8 mouse cellular contexts compared by ENCODE assay signal in the genomic region with DNA sequence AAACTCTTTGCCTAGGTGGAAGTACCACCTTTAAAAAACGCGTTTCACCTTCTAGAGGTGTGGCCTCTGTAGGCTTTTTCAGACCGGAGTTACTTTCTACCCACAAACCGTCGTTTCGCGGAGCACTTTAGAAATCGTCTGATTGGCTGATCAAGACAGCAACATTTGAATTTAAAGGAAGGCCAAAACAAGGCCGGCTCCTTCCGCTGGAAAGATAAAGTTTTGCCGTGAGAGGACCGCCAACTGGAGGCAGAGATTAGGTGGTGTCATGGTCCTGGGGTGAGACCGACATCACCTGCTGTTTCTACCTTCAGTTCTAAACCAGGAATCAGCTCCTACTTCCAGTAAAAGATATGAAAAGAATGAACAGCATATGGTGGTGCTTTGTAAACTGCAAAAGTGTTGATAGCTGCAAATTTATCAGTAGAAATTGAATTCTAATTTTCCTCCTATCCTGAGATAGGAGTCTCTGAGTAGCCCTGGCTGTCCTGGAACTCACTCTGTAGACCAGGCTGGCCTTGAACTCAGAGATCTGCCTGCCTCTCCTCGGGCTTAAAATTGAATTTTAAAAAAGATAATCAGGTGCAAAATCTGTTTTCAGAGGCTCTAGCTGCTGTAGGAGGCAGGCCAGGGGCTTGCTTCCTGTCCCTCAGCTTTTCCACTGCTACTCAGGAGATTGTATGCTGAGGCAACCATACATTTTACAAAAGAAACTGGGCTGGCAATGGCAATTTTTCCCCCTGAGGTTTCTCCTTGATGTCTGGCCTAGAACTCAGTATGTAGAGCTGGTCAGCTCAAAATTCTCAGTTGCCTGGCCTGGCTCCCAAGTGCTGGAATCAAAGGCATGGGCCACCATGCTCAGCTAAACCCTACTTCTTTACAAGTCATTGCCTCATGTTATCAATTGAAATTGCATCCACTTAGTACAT. TPM values are rescaled to one million over a fixed set of nuclear protein-coding genes. Genes with fewer than 3 reads are reported as not detected.
A peak's percentile ranks its signal among the peaks of the same experiment; 100 is the strongest.
DNase-seq lines count a peak whose midpoint lies in the region; ATAC-seq lines count a peak whose summit lies in the region.

No protein-coding gene starts in this region.

- H3K4me3 ChIP-seq in hindbrain, embryonic 10.5 days = peak overlapping the region; percentile 31
- H3K4me3 ChIP-seq in lung, embryonic 16.5 days (ENCODE audit: low read length) = peak overlapping the region; percentile 35

- no peaks in the 10 kb centered on the region for H3K9me3 ChIP-seq in hindbrain, embryonic 10.5 days
- no peaks in the 10 kb centered on the region for H3K9me3 ChIP-seq in lung, embryonic 16.5 days (ENCODE audit: control insufficient read depth, low read length)

- H3K27me3 ChIP-seq in hindbrain, embryonic 10.5 days (ENCODE audit: insufficient read depth, poor library complexity, severe bottlenecking) = no peaks in the 10 kb centered on the region
- no peaks in the 10 kb centered on the region for H3K27me3 ChIP-seq in lung, embryonic 16.5 days (ENCODE audit: control insufficient read depth, insufficient read depth, low read depth, low read length)

- no peak overlapping the region for H3K27ac ChIP-seq in hindbrain, embryonic 10.5 days
- H3K27ac ChIP-seq in lung, embryonic 16.5 days (ENCODE audit: low read length) = peak overlapping the region; percentile 67

- peak overlapping the region; percentile 56 for H3K4me2 ChIP-seq in lung, embryonic 16.5 days (ENCODE audit: low read depth, low read length)

- WGBS in hindbrain, embryonic 10.5 days = 8% methylated on average over 14 of the region's 14 CpGs
- WGBS in lung, embryonic 16.5 days = 3% methylated on average over 14 of the region's 14 CpGs

- peaks cover 13% of the 10 kb centered on the region for H3K4me1 ChIP-seq in hindbrain, embryonic 10.5 days (replicated peaks)
- peaks cover 8% of the 10 kb centered on the region for H3K4me1 ChIP-seq in lung, embryonic 16.5 days (replicated peaks; ENCODE audit: control insufficient read depth, insufficient read depth, low read length)

- peak overlapping the region; percentile 27 for H3K9ac ChIP-seq in lung, embryonic 16.5 days (ENCODE audit: low read length)

- H3K36me3 ChIP-seq in hindbrain, embryonic 10.5 days = peaks cover 33% of the 10 kb centered on the region
- peaks cover 10% of the 10 kb centered on the region for H3K36me3 ChIP-seq in lung, embryonic 16.5 days (ENCODE audit: control insufficient read depth, insufficient read depth, low read length)

- ATAC-seq in activated CD4-positive, CD25-positive, alpha-beta regulatory T cell, adult 4 months = peak; percentile 98
- peak; percentile 72 for ATAC-seq in lung, embryonic 16.5 days (ENCODE audit: low read depth)

- peak; percentile 27 for DNase-seq in kidney, postnatal 10 days
- DNase-seq in kidney, postnatal 36 days = no peak
- no peak for DNase-seq in hindbrain, embryonic 10.5 days (ENCODE audit: low spot score)
- DNase-seq in thymus, postnatal 14 days = peak; percentile 80
- DNase-seq in layer of hippocampus, adult 9-10 months (ENCODE audit: low spot score) = no peak
- DNase-seq in left cerebral cortex, adult 18-20 months (ENCODE audit: low spot score in 2 of 2) = no peak

RNA-seq across cellular contexts. Expression of a gene that starts 14.0 kb away (rescaled TPM):
- polyA plus RNA-seq in activated CD4-positive, CD25-positive, alpha-beta regulatory T cell, adult 4 months (2017; shearing (Covaris generic)) = 10 to 100 TPM; 17.2 to 19.1 TPM
- polyA plus RNA-seq in hindbrain, embryonic 10.5 days (2016; fragmentation: Nextera tagmentation; extraction: Ambion mirVana) = 18.1 and 18.8 TPM in 2 replicates
- 23.3 and 23.4 TPM in 2 replicates for polyA plus RNA-seq in lung, embryonic 16.5 days (2015; fragmentation: Nextera tagmentation; extraction: Ambion mirVana)
- total RNA-seq in left cerebral cortex, adult 18-20 months (2021) = 10 to 100 TPM; 18.7 to 24.4 TPM

RNA-seq across cellular contexts. Expression of a gene that starts 19.8 kb away (rescaled TPM):
- polyA plus RNA-seq in activated CD4-positive, CD25-positive, alpha-beta regulatory T cell, adult 4 months (2017; shearing (Covaris generic)) = not detected
- polyA plus RNA-seq in hindbrain, embryonic 10.5 days (2016; fragmentation: Nextera tagmentation; extraction: Ambion mirVana) = 6.2 and 6.8 TPM in 2 replicates
- 9.0 and 11.0 TPM in 2 replicates for polyA plus RNA-seq in lung, embryonic 16.5 days (2015; fragmentation: Nextera tagmentation; extraction: Ambion mirVana)
- total RNA-seq in left cerebral cortex, adult 18-20 months (2021) = 1 to 10 TPM; 2.2 to 3.8 TPM

RNA-seq across cellular contexts. Expression of a gene that starts 26.9 kb away (rescaled TPM):
- not detected for polyA plus RNA-seq in activated CD4-positive, CD25-positive, alpha-beta regulatory T cell, adult 4 months (2017; shearing (Covaris generic))
- polyA plus RNA-seq in hindbrain, embryonic 10.5 days (2016; fragmentation: Nextera tagmentation; extraction: Ambion mirVana) = not detected in 2 replicates
- polyA plus RNA-seq in lung, embryonic 16.5 days (2015; fragmentation: Nextera tagmentation; extraction: Ambion mirVana) = not detected in 2 replicates
- not detected for total RNA-seq in left cerebral cortex, adult 18-20 months (2021)

RNA-seq across cellular contexts. Expression of a gene that starts 28.3 kb away (rescaled TPM):
- polyA plus RNA-seq in activated CD4-positive, CD25-positive, alpha-beta regulatory T cell, adult 4 months (2017; shearing (Covaris generic)) = 1 to 10 TPM; 5.1 to 6.4 TPM
- 20.6 and 21.6 TPM in 2 replicates for polyA plus RNA-seq in hindbrain, embryonic 10.5 days (2016; fragmentation: Nextera tagmentation; extraction: Ambion mirVana)
- 10.9 and 12.6 TPM in 2 replicates for polyA plus RNA-seq in lung, embryonic 16.5 days (2015; fragmentation: Nextera tagmentation; extraction: Ambion mirVana)
- total RNA-seq in left cerebral cortex, adult 18-20 months (2021) = 10 to 100 TPM; 11.6 to 12.2 TPM

RNA-seq across cellular contexts. Expression of a gene that starts 30.2 kb away (rescaled TPM):
- polyA plus RNA-seq in activated CD4-positive, CD25-positive, alpha-beta regulatory T cell, adult 4 months (2017; shearing (Covaris generic)) = 1 to 10 TPM in 1 of 2 experiments, under 1 TPM in 1; 0.37 to 6.4 TPM
- polyA plus RNA-seq in hindbrain, embryonic 10.5 days (2016; fragmentation: Nextera tagmentation; extraction: Ambion mirVana) = 0.49 and 1.0 TPM in 2 replicates
- 0.48 and 0.80 TPM in 2 replicates for polyA plus RNA-seq in lung, embryonic 16.5 days (2015; fragmentation: Nextera tagmentation; extraction: Ambion mirVana)
- not detected for total RNA-seq in left cerebral cortex, adult 18-20 months (2021)

Comparison
In these comparisons a context has a peak if more than half of its experiments do, and no peak if none do; other contexts are left out.
1. DNase-seq: peak in kidney, postnatal 10 days (single experiment) and thymus, postnatal 14 days (single experiment); none in kidney, postnatal 36 days (0 of 2), hindbrain, embryonic 10.5 days (single experiment), layer of hippocampus, adult 9-10 months (single experiment) and left cerebral cortex, adult 18-20 months (0 of 2).